Mouse (Mus musculus) hindbrain, postnatal 0 days (tissue): ENCODE measurements around the gene Lrrn2. TPM values are rescaled to one million over a fixed set of nuclear protein-coding genes. Genes with fewer than 3 reads are reported as not detected.

ENCODE experiments used
- ATAC-seq: fragments of 200-750 bp; cut with Nextera tagmentation; 2 replicates; pipeline ENCODE4 v1.8.0; 2017; ENCODE audit warnings: mild to moderate bottlenecking, moderate TSS enrichment, moderate library complexity
- DNase-seq: peaks from one replicate; pipeline ENCODE4 v3.0.0-alpha.2; 2015; ENCODE audit warnings: low spot score
- H3K27ac ChIP-seq: fragments of 300-500 bp; sonication (generic); 2 replicates; pipeline ENCODE4 v1.5.1; 2014; ENCODE audit warnings: mild to moderate bottlenecking
- H3K27me3 ChIP-seq: fragments of 300-500 bp; sonication (generic); 2 replicates; pipeline ENCODE4 v1.6.1; 2014; ENCODE audit warnings: low read length, mixed read lengths; ENCODE audit not compliant: insufficient read depth
- H3K36me3 ChIP-seq: fragments of 300-500 bp; sonication (generic); 2 replicates; pipeline ENCODE4 v1.6.1; 2014; ENCODE audit warnings: low read length, mixed read lengths; ENCODE audit not compliant: insufficient read depth
- H3K4me1 ChIP-seq: fragments of 300-500 bp; sonication (generic); 2 replicates; pipeline ENCODE4 v1.6.1; 2014; ENCODE audit warnings: antibody characterized with exemption, low read length, mixed read lengths; ENCODE audit not compliant: insufficient read depth
- H3K4me2 ChIP-seq: fragments of 300-500 bp; sonication (generic); 2 replicates; pipeline ENCODE4 v1.6.1; 2014; ENCODE audit warnings: low read depth, mild to moderate bottlenecking, low read length, moderate library complexity, mixed read lengths
- H3K4me3 ChIP-seq: fragments of 300-500 bp; sonication (generic); 2 replicates; pipeline ENCODE4 v1.5.1; 2014; ENCODE audit warnings: low read length
- H3K9ac ChIP-seq: fragments of 300-500 bp; sonication (generic); replicated peaks from 2 replicates; pipeline ENCODE4 v1.6.1; 2014; ENCODE audit warnings: mild to moderate bottlenecking, low read length, moderate library complexity, mixed read lengths
- H3K9me3 ChIP-seq: fragments of 300-500 bp; sonication (generic); 2 replicates; pipeline ENCODE4 v1.6.1; 2016; ENCODE audit warnings: low read length, mixed read lengths
- CTCF ChIP-seq: IDR thresholded peaks from 2 replicates; pipeline ENCODE4 v1.5.1; 2016; ENCODE audit warnings: antibody characterized with exemption, control low read depth, low read depth
- WGBS: fragments of 180-500 bp; shearing (Covaris S2); extraction: QIAGEN DNeasy Blood & Tissue Kit; methylation state at CpG from one replicate; pipeline ENCODE4 v1.1.7; 2014; 5-methylcytosine and 5-hydroxymethylcytosine counted together
- polyA plus RNA-seq: library from polyadenylated mRNA; unstranded; fragments of >200 nt; fragmentation: Nextera tagmentation; extraction: Ambion mirVana; gene quantifications from 2 replicates; pipeline ENCODE4 v1.2.1, GENCODE M21; 2015
- total RNA-seq: library from RNA; depleted of rRNA; stranded (reverse); fragments of >200 nt; gene quantifications from 2 replicates; pipeline ENCODE4 v1.2.3, GENCODE M21; 2014

The Lrrn2 gene
- total and polyA plus RNA-seq, 2 experiments from 2014 or later = 51.0 to 64.7 TPM

GRCm38 (mm10) chr1:132881041-132881761, 1.1 kb downstream of the Lrrn2 start:
- peaks cover 16% of the 10 kb centered on the region for H3K4me1 ChIP-seq
- peak; percentile 85 for ATAC-seq
- WGBS = under 1% methylated on average over 28 of the region's 28 CpGs

GRCm38 (mm10) chr1:132881836-132882235, 1.8 kb downstream of the Lrrn2 start:
- WGBS = 22% methylated on average over 9 of the region's 9 CpGs
- TF ChIP-seq CTCF = no peak
- H3K27ac ChIP-seq = peak overlapping the region; percentile 87

More at GRCm38 (mm10) chr1:132881041-132881761, 1.1 kb downstream of the Lrrn2 start:
- Histone ChIP-seq H3K36me3 (no peaks in the 10 kb centered on the region), H3K4me3 (peak overlapping the region; percentile 65), H3K27ac (peak overlapping the region; percentile 87), H3K9me3 (no peaks in the 10 kb centered on the region), H3K27me3 (no peaks in the 10 kb centered on the region), H3K9ac (peak overlapping the region; percentile 69), H3K4me2 (peak overlapping the region; percentile 91)
- peak; percentile 90 for DNase-seq
- TF ChIP-seq CTCF = no peak

GRCm38 (mm10) chr1:132885701-132886100, 5.6 kb downstream of the Lrrn2 start:
- Histone ChIP-seq H3K9me3 (no peaks in the 10 kb centered on the region), H3K9ac (no peak overlapping the region), H3K27me3 (no peaks in the 10 kb centered on the region), H3K4me1 (peaks cover 20% of the 10 kb centered on the region), H3K27ac (no peak overlapping the region), H3K4me2 (no peak overlapping the region), H3K4me3 (no peak overlapping the region), H3K36me3 (no peaks in the 10 kb centered on the region)
- TF ChIP-seq CTCF = no peak
- 44% methylated on average over 4 of the region's 4 CpGs for WGBS
- no peak for DNase-seq
- ATAC-seq = no peak

More at GRCm38 (mm10) chr1:132881836-132882235, 1.8 kb downstream of the Lrrn2 start:
- H3K9me3 ChIP-seq = no peaks in the 10 kb centered on the region
- H3K27me3 ChIP-seq = no peaks in the 10 kb centered on the region
- peaks cover 16% of the 10 kb centered on the region for H3K4me1 ChIP-seq
- DNase-seq (peak; percentile 32), ATAC-seq (peak; percentile 22)
- peak overlapping the region; percentile 65 for H3K4me3 ChIP-seq
- H3K4me2 ChIP-seq = peak overlapping the region; percentile 91
- no peaks in the 10 kb centered on the region for H3K36me3 ChIP-seq
- H3K9ac ChIP-seq = peak overlapping the region; percentile 69

- Histone ChIP-seq H3K4me3 (no peak overlapping the region), H3K36me3 (no peaks in the 10 kb centered on the region), H3K4me1 (peaks cover 23% of the 10 kb centered on the region), H3K9ac (no peak overlapping the region), H3K9me3 (no peaks in the 10 kb centered on the region), H3K27me3 (no peaks in the 10 kb centered on the region), H3K27ac (no peak overlapping the region), H3K4me2 (no peak overlapping the region)
- DNase-seq (no peak), ATAC-seq (no peak)
- 46% methylated on average over 4 of the region's 4 CpGs for WGBS
- no peak for TF ChIP-seq CTCF
Observed at GRCm38 (mm10) chr1:132886626-132887025, 6.6 kb downstream of the Lrrn2 start.

- H3K4me2 ChIP-seq = no peak overlapping the region
- H3K27ac ChIP-seq = no peak overlapping the region
- DNase-seq (no peak), ATAC-seq (no peak)
- H3K4me3 ChIP-seq = no peak overlapping the region
- no peaks in the 10 kb centered on the region for H3K9me3 ChIP-seq
- no peaks in the 10 kb centered on the region; the same call in 1 of the 2 replicates for H3K36me3 ChIP-seq
- H3K27me3 ChIP-seq = no peaks in the 10 kb centered on the region
- TF ChIP-seq CTCF = no peak
- no peak overlapping the region for H3K9ac ChIP-seq
- peaks cover 13% of the 10 kb centered on the region for H3K4me1 ChIP-seq
- WGBS = 83% methylated on average over 4 of the region's 4 CpGs
Observed at GRCm38 (mm10) chr1:132888811-132889210, 8.7 kb downstream of the Lrrn2 start.

GRCm38 (mm10) chr1:132890161-132890794, 10.2 kb downstream of the Lrrn2 start:
- Histone ChIP-seq H3K9ac (no peak overlapping the region), H3K27me3 (no peaks in the 10 kb centered on the region), H3K27ac (0 out of 2 replicates have a peak overlapping the region, but pooled peaks have one; percentile 20), H3K4me1 (peaks cover 13% of the 10 kb centered on the region), H3K4me2 (0 out of 2 replicates have a peak overlapping the region, but pooled peaks have one; percentile 5), H3K36me3 (no peaks in the 10 kb centered on the region; the same call in 1 of the 2 replicates), H3K4me3 (no peak overlapping the region), H3K9me3 (no peaks in the 10 kb centered on the region)
- TF ChIP-seq CTCF = no peak
- ATAC-seq = peak; percentile 43; the same call in 1 of the 2 replicates
- 49% methylated on average over 11 of the region's 11 CpGs for WGBS
- DNase-seq = peak; percentile 67
